Mouse (Mus musculus): ENCODE measurements around the gene Mttp. TPM values are rescaled to one million over a fixed set of nuclear protein-coding genes. Genes with fewer than 3 reads are reported as not detected.
A peak's percentile ranks its signal among the peaks of the same experiment; 100 is the strongest.

The Mttp gene
- polyA plus RNA-seq, 1 experiment from 2014 or later, result 7.6 TPM

GRCm38 (mm10) chr3:138060429-138060828 lies 84.3 kb downstream of the Mttp start:
- Histone ChIP-seq H3K27me3 (no peaks in the 10 kb centered on the region), H3K4me1 (replicated peaks) (peaks cover 15% of the 10 kb centered on the region), H3K9me3 (no peaks in the 10 kb centered on the region), H3K4me3 (no peak overlapping the region), H3K27ac (replicated peaks) (no peak overlapping the region), H3K36me3 (no peaks in the 10 kb centered on the region), H3K4me2 (no peak overlapping the region), H3K9ac (no peak overlapping the region)
- 93% methylated on average over 7 of the region's 7 CpGs for whole genome bisulfite sequencing
- ATAC-seq (ENCODE audit: low read depth), result no peak

DNA sequence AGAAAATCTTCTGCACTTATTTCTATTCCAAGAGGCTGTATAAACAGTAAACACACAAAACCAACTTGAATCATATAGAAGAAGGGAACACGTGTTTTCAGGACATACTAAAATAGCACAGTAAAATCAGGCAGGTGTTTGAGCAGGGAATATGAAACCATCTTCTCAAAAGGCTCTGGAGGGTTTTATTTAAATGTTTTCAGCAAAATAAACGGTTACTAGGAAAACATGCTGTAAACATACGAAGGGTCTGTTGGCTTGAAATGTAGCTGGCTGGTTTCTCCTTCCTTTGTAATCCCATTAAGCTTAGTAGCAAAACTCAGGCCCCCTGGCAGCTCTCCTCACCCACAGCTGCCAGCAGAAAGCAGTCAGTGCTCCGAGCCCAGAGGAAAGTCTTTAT lies 86.5 kb downstream of the Mttp start:
- 65% methylated on average over 4 of the region's 4 CpGs for WGBS
- no peaks in the 10 kb centered on the region for H3K27me3 ChIP-seq
- no peaks in the 10 kb centered on the region for H3K36me3 ChIP-seq
- no peak overlapping the region for H3K27ac ChIP-seq (replicated peaks)
- H3K4me2 ChIP-seq, result no peak overlapping the region
- no peak overlapping the region for H3K4me3 ChIP-seq
- no peak for ATAC-seq (ENCODE audit: low read depth)
- H3K9me3 ChIP-seq, result no peaks in the 10 kb centered on the region
- no peak overlapping the region for H3K9ac ChIP-seq
- H3K4me1 ChIP-seq (replicated peaks), result 0 out of 2 replicates have a peak, but pooled peaks cover 3% of the 10 kb centered on the region

DNA sequence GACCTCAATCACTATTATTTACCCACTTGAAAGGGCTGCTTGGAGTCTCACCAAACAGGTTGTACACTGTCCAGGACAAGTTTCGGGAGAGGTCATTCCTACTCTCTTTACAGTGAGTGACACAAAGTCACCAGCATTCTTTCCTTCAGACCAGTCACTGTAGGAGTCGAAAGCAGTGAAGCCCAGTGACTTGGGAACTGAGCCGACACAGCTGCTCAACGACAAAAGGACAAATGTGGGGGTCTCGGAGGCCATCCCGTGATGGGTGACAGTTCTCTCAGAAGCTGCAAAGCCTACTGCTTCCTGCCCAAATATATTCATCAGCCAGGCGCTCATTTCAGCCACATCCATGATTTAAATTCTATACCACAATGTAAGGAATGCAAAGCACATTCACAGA lies 87.8 kb downstream of the Mttp start:
- Histone ChIP-seq H3K9ac (no peak overlapping the region), H3K27ac (replicated peaks) (no peak overlapping the region), H3K9me3 (no peaks in the 10 kb centered on the region), H3K27me3 (no peaks in the 10 kb centered on the region), H3K4me1 (replicated peaks) (0 out of 2 replicates have a peak, but pooled peaks cover 3% of the 10 kb centered on the region), H3K4me2 (no peak overlapping the region), H3K36me3 (no peaks in the 10 kb centered on the region), H3K4me3 (no peak overlapping the region)
- WGBS, result 69% methylated on average over 7 of the region's 7 CpGs
- no peak for ATAC-seq (ENCODE audit: low read depth)

DNA sequence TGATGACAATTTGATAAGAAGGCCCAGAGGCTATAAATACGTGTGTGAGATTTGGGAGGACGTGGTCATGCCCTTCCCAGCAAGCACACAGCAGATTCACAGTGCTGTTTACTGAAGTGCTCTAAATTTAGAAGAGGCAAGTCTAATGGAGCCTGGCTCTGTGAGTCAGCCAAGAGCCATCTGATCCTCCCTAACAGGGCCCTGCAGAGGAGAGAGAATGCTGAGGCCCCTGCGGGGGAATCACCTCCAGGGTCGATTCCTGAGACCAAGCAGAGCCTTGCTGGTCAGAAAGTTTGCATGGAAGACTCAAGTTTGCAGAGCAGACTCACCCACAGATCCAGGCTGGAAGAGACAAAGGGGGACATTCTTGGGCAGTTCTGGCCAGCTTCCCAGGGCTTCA lies 90.8 kb downstream of the Mttp start:
- Histone ChIP-seq H3K9me3 (no peaks in the 10 kb centered on the region), H3K4me2 (no peak overlapping the region), H3K9ac (no peak overlapping the region), H3K36me3 (no peaks in the 10 kb centered on the region), H3K27me3 (no peaks in the 10 kb centered on the region), H3K27ac (replicated peaks) (no peak overlapping the region), H3K4me1 (replicated peaks) (0 out of 2 replicates have a peak, but pooled peaks cover 3% of the 10 kb centered on the region), H3K4me3 (no peak overlapping the region)
- no peak for ATAC-seq (ENCODE audit: low read depth)
- 58% methylated on average over 4 of the region's 4 CpGs for WGBS

DNA sequence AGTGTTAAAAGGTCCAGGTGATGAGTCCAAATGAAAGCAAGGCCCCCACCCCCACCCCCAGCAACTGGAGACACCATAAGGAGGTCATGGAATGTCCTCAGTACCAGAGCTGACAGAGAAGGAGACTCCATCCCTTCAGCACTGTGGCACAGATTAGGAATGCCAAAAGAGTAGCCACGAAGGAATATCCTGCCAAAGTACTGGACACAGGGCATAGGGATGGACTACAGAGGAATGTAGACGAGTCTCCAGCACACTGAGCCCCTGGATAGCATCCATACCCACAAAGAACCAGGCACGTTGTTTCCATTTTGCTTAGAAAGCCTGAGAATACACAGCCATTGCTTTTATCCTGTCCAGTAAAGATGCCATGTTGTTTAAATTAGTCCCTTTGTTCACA lies 93.3 kb downstream of the Mttp start:
- Histone ChIP-seq H3K9me3 (no peaks in the 10 kb centered on the region), H3K4me2 (no peak overlapping the region), H3K36me3 (no peaks in the 10 kb centered on the region), H3K4me3 (no peak overlapping the region), H3K27ac (replicated peaks) (no peak overlapping the region), H3K9ac (no peak overlapping the region), H3K4me1 (replicated peaks) (0 out of 2 replicates have a peak, but pooled peaks cover 3% of the 10 kb centered on the region), H3K27me3 (no peaks in the 10 kb centered on the region)
- no peak for ATAC-seq (ENCODE audit: low read depth)
- 86% methylated on average over 3 of the region's 3 CpGs for WGBS

GRCm38 (mm10) chr3:138050772-138051171 lies 94.0 kb downstream of the Mttp start:
- H3K27me3 ChIP-seq, result no peaks in the 10 kb centered on the region
- no peak overlapping the region for H3K9ac ChIP-seq
- no peak overlapping the region for H3K27ac ChIP-seq (replicated peaks)
- ATAC-seq (ENCODE audit: low read depth), result no peak
- no peak overlapping the region for H3K4me3 ChIP-seq
- no peaks in the 10 kb centered on the region for H3K36me3 ChIP-seq
- 0 out of 2 replicates have a peak, but pooled peaks cover 3% of the 10 kb centered on the region for H3K4me1 ChIP-seq (replicated peaks)
- H3K9me3 ChIP-seq, result no peaks in the 10 kb centered on the region
- no peak overlapping the region for H3K4me2 ChIP-seq
- WGBS, result 46% methylated on average over 11 of the region's 11 CpGs

- H3K27ac ChIP-seq (replicated peaks), result no peak overlapping the region
- H3K9me3 ChIP-seq, result no peaks in the 10 kb centered on the region
- H3K36me3 ChIP-seq, result no peaks in the 10 kb centered on the region
- H3K9ac ChIP-seq, result no peak overlapping the region
- H3K4me2 ChIP-seq, result no peak overlapping the region
- no peaks in the 10 kb centered on the region for H3K27me3 ChIP-seq
- ATAC-seq (ENCODE audit: low read depth), result no peak
- H3K4me1 ChIP-seq (replicated peaks), result 0 out of 2 replicates have a peak, but pooled peaks cover 3% of the 10 kb centered on the region
- H3K4me3 ChIP-seq, result no peak overlapping the region
- WGBS, result 89% methylated on average over 6 of the region's 6 CpGs
These were observed 95.2 kb downstream of the Mttp start for GRCm38 (mm10) chr3:138049555-138049954.

GRCm38 (mm10) chr3:138043316-138043715 lies 101.5 kb downstream of the Mttp start:
- 70% methylated on average over 7 of the region's 7 CpGs for WGBS
- Histone ChIP-seq H3K4me2 (no peak overlapping the region), H3K27ac (replicated peaks) (no peak overlapping the region), H3K9ac (no peak overlapping the region), H3K4me1 (replicated peaks) (peaks cover 10% of the 10 kb centered on the region), H3K27me3 (no peaks in the 10 kb centered on the region), H3K36me3 (no peaks in the 10 kb centered on the region), H3K9me3 (no peaks in the 10 kb centered on the region), H3K4me3 (no peak overlapping the region)
- ATAC-seq (ENCODE audit: low read depth), result no peak

- no peaks in the 10 kb centered on the region for H3K27me3 ChIP-seq
- peak; percentile 76 for ATAC-seq (ENCODE audit: low read depth)
- H3K4me2 ChIP-seq, result no peak overlapping the region
- no peak overlapping the region for H3K27ac ChIP-seq (replicated peaks)
- H3K4me3 ChIP-seq, result no peak overlapping the region
- H3K36me3 ChIP-seq, result no peaks in the 10 kb centered on the region
- no peaks in the 10 kb centered on the region for H3K9me3 ChIP-seq
- WGBS, result 42% methylated on average over 3 of the region's 3 CpGs
- H3K9ac ChIP-seq, result no peak overlapping the region
- peaks cover 10% of the 10 kb centered on the region for H3K4me1 ChIP-seq (replicated peaks)
These were observed 103.0 kb downstream of the Mttp start for GRCm38 (mm10) chr3:138041591-138042301.

DNA sequence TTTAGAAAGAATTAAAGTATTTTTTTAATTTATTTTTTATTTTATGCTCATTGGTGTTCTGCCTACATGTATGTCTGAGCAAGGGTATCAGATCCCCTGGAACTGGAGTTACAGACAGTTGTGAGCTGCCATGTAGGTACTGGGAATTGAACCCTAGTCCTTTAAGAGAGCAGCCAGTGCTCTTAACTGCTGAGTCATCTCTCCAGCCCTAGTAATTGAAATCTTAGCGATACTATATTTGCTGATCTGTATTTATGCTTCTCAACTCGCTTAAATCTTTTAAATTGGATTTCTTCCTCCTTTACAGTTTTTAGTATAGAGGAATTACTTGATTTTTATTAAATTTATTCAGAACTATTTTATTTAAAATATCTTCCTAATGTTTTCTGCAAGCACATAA lies 103.8 kb downstream of the Mttp start:
- Histone ChIP-seq H3K27me3 (no peaks in the 10 kb centered on the region), H3K27ac (replicated peaks) (no peak overlapping the region), H3K9me3 (no peaks in the 10 kb centered on the region), H3K9ac (no peak overlapping the region), H3K36me3 (no peaks in the 10 kb centered on the region), H3K4me2 (no peak overlapping the region), H3K4me3 (no peak overlapping the region), H3K4me1 (replicated peaks) (peaks cover 10% of the 10 kb centered on the region)
- 75% methylated on average over 2 of the region's 2 CpGs for WGBS
- no peak for ATAC-seq (ENCODE audit: low read depth)

Other genes with a start within 250 kb of the Mttp start
- 115 and 118 TPM in 2 replicates for gene Lamtor3, start 226.5 kb downstream of the Mttp start, polyA plus RNA-seq (2015; fragmentation: Nextera tagmentation; extraction: Ambion mirVana)
- gene Dapp1, start 163.4 kb downstream of the Mttp start, polyA plus RNA-seq (2015; fragmentation: Nextera tagmentation; extraction: Ambion mirVana), result 1.7 TPM in 2 replicates
- gene 1110002E22Rik, start 79.9 kb downstream of the Mttp start, polyA plus RNA-seq (2015; fragmentation: Nextera tagmentation; extraction: Ambion mirVana), result 0.13 and 0.22 TPM in 2 replicates
- gene Gm5105, start 77.6 kb downstream of the Mttp start, polyA plus RNA-seq (2015; fragmentation: Nextera tagmentation; extraction: Ambion mirVana), result 0.15 TPM in 1 of 2 replicates, not detected in the other
- gene Trmt10a, start 1.5 kb downstream of the Mttp start, polyA plus RNA-seq (2015; fragmentation: Nextera tagmentation; extraction: Ambion mirVana), result 7.2 and 9.0 TPM in 2 replicates
- gene 4930579F01Rik, start 48.9 kb upstream of the Mttp start, polyA plus RNA-seq (2015; fragmentation: Nextera tagmentation; extraction: Ambion mirVana), result not detected in 2 replicates
- gene Adh7, start 72.8 kb upstream of the Mttp start, polyA plus RNA-seq (2015; fragmentation: Nextera tagmentation; extraction: Ambion mirVana), result 0.14 and 0.41 TPM in 2 replicates
- 3.6 and 7.9 TPM in 2 replicates for gene Adh1, start 116.0 kb upstream of the Mttp start, polyA plus RNA-seq (2015; fragmentation: Nextera tagmentation; extraction: Ambion mirVana)
- 0.14 TPM in 1 of 2 replicates, not detected in the other for gene Adh6a, start 168.3 kb upstream of the Mttp start, polyA plus RNA-seq (2015; fragmentation: Nextera tagmentation; extraction: Ambion mirVana)
- gene Adh6b, start 196.8 kb upstream of the Mttp start, polyA plus RNA-seq (2015; fragmentation: Nextera tagmentation; extraction: Ambion mirVana), result 0.17 and 0.29 TPM in 2 replicates